Mouse (Mus musculus): Measurements from ENCODE around the gene Gpr176. TPM values are rescaled to one million over a fixed set of nuclear protein-coding genes. Genes with fewer than 3 reads are reported as not detected.

Gene Gpr176
- not detected for total RNA-seq (2021)
- long read RNA-seq, experiment 1, result 0 reads
- long read RNA-seq, experiment 2, partial matches to known transcripts, result 0 of 1 reads
- long read RNA-seq, experiment 2, other reads (novel, unspliced or antisense), result 1 of 1 reads

DNA sequence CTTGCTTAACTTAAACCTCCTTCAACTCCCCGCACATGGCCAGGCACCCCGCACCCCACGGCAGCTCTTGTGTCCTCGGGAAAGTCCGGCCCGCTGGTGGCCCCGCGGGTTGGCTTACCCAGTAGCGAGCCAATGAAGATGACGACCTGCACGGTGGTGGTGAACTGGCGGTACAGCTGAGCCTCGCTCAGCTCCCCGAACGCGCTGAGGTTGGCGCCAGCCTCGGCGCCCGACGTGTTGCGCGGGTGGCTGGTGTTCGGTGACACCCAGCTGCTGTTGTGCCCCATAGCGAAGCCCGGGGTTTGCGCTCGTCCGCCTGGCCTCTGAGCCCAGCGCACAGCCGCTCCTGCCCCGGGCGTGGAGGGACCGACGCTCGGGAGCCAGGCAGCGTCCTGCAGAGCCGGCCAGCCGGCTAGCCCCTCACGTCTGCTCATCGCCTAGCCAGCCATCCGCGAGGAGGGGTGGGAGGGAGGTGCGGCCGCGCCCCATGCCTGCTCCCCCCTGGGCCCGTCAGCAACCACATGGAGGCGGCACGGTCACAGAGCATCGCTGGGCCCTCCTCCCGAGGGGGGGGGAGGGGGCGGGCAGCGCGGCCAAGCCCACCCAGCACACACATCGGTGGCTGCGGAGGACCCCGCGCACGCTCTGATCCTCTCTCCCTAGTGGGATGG lies at the start of gene Gpr176:
Gene Gpr176 (minus strand): TSS at position 519 of the 671 bp plus-strand sequence.
- peak in 1 of 2 experiments; percentile 19 for DNase-seq
- intact Hi-C loops (cut with DNase I), result no loop called here

DNA sequence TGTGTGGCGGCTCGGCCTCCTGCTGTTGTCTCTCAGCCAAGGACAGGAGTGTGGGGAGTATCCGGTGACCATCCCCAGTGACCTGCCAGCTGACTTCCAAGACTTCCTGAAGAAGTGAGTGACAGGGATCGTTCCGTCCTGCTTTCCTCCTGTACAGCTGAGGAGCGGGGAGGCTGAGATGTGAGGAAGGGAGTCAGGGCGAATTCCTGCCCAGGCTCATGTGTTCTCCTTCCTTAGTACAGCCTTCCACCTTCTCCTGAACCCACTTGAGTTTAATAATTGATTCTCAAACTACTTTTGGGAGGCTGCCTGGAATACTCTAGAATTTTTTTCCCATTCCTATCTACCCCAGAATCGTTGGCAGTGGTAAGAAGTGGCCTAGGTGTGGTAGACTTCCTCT lies 49.2 kb upstream of the Gpr176 start:
- intact Hi-C loops (cut with DNase I), result no loop called here

DNA sequence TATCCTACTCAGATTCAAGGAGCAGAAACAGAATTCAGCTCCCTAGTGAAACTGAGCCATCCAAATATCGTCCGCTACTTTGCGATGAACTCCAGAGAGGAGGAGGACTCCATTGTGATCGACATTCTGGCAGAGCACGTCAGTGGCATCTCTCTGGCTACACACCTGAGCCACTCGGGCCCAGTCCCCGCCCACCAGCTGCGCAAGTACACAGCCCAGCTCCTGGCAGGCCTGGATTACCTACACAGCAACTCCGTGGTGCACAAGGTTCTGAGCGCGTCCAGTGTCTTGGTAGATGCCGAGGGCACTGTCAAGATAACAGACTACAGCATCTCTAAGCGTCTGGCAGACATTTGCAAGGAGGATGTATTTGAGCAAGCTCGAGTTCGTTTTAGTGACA lies 48.7 kb upstream of the Gpr176 start:
- no peak for DNase-seq
- intact Hi-C loops (cut with DNase I), result no loop called here

More for the DNA sequence above, 49.2 kb upstream of the Gpr176 start:
- no peak for DNase-seq

DNA sequence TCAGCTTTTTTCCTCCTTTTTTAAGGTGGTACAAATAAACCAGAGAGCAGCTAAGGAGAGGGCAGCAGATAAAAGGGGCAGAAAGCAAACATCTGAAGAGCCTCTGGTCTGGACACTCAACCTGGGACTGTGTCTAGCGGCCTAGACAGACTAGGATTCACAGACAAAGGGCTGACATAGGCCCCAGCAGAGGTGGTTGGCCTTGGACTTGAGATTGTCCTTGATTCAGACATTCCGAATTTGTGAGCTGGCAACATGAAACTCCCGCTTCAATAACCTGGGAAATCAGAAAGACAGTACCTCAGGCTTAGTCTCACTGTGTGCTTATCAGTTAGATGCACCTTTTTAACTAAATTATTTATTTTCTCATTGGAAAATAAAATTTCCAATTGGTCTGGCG lies 44.9 kb upstream of the Gpr176 start:
- DNase-seq, result no peak
- intact Hi-C loops (cut with DNase I), result no loop called here

GRCm38 (mm10) chr2:118415601-118416355 lies 42.6 kb upstream of the Gpr176 start:
- intact Hi-C loops (cut with DNase I), result no loop called here
- no peak for DNase-seq

DNA sequence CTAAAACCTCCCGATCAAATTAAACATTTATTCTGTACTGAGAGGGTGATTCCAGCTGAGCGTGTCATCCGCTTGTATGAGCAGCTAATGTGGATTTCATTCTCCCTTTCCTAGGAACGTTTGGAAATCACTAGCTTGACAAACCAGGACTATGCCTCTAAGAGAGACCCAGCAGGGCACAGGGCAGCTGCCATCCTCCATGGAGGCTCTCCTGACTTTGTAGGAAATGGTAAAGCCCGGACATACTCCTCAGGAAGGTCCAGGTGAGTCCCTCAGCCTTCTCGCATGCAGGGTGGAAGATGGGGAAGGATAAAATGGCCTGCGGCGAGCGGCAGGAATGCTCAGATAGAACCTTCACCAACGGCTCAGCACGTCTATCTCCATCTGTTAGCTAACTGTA lies 39.6 kb upstream of the Gpr176 start:
- intact Hi-C loops (cut with DNase I), result no loop called here

DNA sequence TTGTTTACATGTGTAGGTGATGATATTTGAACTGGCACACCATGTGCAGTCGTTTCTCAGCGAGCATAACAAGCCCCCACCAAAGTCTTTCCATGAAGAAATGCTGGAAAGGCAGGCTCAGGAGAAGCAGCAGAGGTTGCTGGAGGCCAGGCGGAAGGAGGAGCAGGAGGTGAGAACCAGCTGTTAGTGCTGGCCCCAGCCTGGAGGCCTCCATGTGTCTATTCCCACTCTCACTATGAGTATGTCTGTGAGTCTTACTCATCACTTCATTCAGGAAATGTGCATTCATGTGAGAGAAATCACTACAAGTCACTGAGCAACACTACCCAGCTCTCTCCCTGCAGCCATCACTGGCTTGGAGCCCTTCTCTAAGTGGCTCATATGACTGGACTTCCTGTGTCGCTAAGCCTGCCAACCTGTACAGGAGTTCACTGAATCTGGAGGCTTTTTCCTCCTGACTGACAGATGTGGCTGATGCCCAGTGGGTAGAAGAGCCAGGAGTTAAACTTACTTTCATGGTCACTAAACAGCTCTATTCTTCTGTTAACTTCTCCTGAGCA lies 35.2 kb upstream of the Gpr176 start:
- DNase-seq, result no peak
- intact Hi-C loops (cut with DNase I), result no loop called here

More for the DNA sequence above, 39.6 kb upstream of the Gpr176 start:
- no peak for DNase-seq

DNA sequence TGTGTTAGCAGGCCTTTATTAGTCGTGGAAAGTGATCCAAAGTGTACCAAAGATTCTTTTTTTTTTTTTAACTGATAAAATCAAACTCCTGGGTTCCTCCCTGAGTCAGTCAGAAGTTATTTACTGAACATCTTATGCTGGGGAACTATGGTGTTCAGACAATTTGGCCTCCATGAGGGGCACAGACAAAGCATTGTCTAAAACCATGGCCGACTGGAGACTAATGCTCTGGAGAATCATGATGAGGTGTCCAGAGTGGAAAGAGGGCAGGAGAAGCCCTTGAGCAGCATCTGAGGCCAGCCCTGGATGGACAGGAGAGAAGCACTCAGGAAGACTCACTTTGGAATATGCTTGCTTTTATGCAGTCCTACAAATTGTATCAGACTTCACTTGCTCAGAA lies 33.6 kb upstream of the Gpr176 start:
- intact Hi-C loops (cut with DNase I), result no loop called here

GRCm38 (mm10) chr2:118405568-118405967 lies 32.3 kb upstream of the Gpr176 start:
- intact Hi-C loops (cut with DNase I), result no loop called here
- no peak for DNase-seq

More for the DNA sequence above, 33.6 kb upstream of the Gpr176 start:
- DNase-seq, result no peak

DNA sequence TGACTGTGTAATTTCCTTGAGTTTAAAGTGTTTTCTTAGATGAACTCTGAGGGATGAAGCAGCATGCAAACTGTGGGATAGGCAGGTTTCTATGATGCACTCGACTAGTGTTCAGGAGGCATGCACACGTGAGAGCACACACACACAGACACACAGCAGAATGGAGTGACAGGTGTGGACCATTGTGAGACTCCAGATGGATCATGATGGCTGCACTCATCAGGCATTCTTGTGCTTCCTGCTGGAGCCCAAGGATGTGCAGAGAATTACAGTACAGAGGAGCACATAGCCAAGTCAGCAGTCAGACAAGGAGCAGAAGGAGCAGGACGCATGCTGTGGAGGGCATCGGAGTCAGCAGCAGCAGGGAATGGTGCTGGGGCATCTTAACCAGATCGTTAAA lies 31.1 kb upstream of the Gpr176 start:
- DNase-seq, result no peak
- intact Hi-C loops (cut with DNase I), result no loop called here

DNA sequence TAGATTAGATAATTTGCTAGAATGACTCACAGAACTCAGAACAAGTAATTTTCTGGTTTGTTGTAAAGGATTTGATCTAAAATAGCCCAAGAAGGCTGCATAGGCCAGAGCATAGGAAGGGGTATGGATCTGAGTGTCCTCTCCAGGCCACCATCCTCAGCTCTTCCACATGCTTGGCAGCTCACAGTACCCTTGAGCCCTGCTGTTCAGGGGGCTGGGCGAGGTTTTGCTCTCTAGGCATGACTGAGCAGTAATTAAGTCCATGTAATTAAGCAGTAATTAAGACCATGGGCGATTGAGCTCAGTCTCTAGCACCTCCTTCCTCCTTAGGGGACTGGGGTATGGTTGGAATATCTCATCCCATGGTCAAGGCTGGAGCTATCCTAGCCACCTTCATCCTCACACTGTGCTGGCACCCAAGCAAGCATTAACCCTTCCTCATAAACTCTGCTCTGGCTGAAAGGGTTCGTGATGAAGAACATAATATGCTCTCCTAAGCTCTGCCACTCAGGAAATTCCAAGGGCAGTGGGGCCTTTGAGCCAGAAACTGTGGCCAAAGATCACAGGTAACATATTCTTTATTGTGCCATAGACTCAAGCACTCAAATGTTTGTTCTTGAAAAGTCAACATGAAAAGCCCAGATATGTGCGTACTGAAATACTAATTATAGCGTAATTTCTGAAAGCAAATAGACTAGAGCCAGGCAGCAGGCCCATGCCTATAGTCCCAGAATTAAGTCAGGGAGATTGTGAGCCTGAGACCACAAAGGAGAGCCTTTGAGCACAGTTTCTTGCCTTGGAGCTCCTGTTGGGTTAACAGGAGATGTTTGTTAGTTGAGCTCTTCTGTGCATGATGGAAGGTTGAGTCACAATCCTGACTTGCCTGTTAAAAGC lies 28.9 kb upstream of the Gpr176 start:
- intact Hi-C loops (cut with DNase I), result no loop called here
- DNase-seq, result no peak

GRCm38 (mm10) chr2:118399751-118400150 lies 26.5 kb upstream of the Gpr176 start:
- intact Hi-C loops (cut with DNase I), result no loop called here
- no peak for DNase-seq

- DNase-seq, result no peak
- intact Hi-C loops (cut with DNase I), result no loop called here
Observed at GRCm38 (mm10) chr2:118391201-118391600, 18.0 kb upstream of the Gpr176 start.

- DNase-seq, result no peak
- intact Hi-C loops (cut with DNase I), result no loop called here
Observed at GRCm38 (mm10) chr2:118390072-118390471, 16.9 kb upstream of the Gpr176 start.

- no peak for DNase-seq
- intact Hi-C loops (cut with DNase I), result no loop called here
Observed at GRCm38 (mm10) chr2:118389569-118389968, 16.4 kb upstream of the Gpr176 start.

DNA sequence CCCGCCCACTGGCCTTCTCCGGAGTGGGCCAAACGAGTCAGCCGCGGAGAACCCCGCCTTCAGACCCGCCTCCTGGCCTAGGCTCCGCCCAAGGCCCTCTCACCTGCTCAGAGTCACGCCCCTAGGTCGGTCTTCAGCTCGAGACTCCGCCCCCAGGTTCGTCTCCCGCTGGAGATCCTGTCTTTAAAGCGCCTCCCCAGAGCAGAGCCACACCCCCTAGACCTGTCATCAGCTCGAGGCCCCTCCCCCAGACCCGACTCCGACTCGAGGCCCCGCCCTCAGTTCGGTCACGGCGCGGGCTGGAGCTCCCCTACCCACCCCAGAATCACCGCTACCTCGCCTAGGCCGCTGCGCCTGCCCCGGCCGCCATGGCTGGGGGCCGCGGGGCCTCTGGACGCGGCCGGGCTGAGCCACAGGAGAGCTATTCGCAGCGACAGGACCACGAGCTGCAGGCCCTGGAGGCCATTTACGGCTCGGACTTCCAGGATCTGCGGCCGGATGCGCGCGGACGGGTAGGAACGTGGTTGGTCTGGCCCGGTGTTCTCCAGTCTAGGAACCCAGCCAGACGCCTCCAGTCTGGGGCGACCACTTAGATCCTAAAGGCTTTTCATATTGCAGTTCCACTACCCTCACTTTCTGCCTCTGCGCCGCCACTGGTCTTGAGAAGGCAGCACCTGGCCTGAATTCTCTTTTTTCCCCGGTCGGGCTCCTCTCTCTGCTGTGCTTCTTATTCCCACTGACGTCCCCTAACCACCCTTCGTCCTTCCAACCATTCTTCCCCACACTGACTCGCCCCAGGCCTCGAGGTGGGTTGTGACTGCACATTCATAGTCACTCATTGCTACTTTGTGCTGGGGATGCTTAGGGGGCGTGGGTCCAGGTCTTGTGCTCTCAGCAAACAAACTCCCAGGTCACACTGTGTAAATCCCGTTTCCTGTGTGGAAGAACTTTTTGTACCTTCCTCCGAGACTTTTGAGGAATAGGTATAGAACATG lies 15.4 kb upstream of the Gpr176 start, which contains the start of gene Eif2ak4:
Gene Eif2ak4 (plus strand): TSS at position 278 of the 995 bp plus-strand sequence.
- DNase-seq, result peak; percentile 95 to 96
- intact Hi-C loops (cut with DNase I), result no loop called here

DNA sequence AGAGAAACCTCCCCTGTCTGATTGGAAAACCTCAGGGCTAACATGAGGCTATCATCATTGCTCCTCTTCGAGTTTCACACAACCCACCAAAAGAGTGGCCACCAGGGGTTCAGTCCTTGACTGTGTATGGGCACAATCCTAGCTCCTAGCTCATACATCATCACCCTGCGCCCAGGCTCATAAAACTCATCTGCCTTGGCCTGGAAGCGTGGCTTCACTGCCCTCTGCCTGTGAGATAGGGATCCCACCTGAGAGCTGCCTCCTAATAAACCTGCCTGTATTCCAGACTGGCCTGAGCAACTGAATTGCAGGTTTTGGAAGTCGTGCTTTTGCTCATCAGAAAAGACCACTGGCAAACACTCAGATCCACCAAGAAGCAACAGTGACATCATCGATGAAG lies 10.2 kb upstream of the Gpr176 start:
- no peak for DNase-seq
- intact Hi-C loops (cut with DNase I), result no loop called here

DNA sequence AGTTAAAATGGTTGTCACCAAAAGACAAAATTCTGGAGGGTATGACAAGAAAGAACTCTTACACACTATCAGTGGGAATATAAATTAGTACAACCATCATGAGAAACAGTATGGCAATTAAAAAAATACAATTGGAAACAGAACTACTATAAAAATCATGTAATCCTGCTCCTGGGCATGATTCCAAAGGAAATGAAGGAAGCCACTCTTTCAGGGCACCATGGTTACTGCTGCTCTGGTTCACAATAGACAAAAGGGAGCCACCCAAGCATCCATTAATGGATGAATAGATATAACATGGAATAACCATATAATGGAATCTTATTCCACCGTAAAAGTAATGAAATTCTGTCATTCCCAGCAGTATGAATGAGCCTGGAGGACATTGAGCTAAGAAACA lies 6.5 kb upstream of the Gpr176 start:
- intact Hi-C loops (cut with DNase I), result no loop called here
- no peak for DNase-seq

DNA sequence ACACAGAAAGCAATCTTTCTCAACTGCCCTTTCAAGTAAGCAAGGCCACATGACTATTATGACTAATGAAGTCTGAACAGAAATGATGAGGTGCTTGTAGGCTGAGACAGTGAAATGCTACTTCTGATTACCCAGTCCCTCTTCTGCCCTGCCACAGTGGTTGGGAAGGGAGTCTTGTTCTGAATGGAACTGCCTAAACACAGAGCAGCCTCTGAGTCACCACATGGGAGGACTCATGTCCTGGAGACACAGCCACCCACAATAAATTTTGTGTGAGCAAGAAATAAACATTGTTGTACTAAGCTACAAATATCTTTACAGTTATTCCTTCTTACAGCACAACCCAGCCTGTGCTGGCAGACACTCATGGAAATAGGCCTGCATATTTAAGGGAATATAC lies 2.7 kb upstream of the Gpr176 start:
- DNase-seq, result no peak
- intact Hi-C loops (cut with DNase I), result no loop called here
